Mouse (Mus musculus): ENCODE data around the gene Mdm2. TPM values are rescaled to one million over a fixed set of nuclear protein-coding genes. Genes with fewer than 3 reads are reported as not detected.
A peak's percentile ranks its signal among the peaks of the same experiment; 100 is the strongest.

Mdm2 gene
- polyA plus RNA-seq, 1 experiment from 2014 or later = 53.6 TPM

DNA sequence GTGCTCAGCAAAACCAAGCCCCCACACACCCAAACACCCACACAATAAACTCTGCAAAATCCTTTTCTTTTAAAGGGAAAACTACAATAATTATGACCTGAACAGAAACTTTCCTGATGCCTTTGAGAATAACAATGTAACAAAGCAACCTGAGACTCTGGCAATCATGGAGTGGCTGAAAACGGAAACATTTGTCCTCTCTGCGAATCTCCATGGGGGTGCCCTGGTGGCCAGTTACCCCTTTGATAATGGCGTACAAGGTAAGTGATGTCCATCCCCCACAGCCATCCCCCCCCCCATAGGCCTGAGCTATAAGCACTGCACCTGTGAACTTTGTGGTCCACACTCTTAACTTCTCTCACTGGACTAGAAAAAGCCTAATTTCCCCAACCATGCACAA lies 40.5 kb downstream of the Mdm2 start:
- Histone ChIP-seq H3K4me3 (no peak overlapping the region), H3K36me3 (no peaks in the 10 kb centered on the region), H3K27me3 (peaks cover 3% of the 10 kb centered on the region; the same call in 1 of the 2 replicates), H3K27ac (no peak overlapping the region), H3K9ac (no peak overlapping the region), H3K9me3 (no peaks in the 10 kb centered on the region), H3K4me2 (no peak overlapping the region), H3K4me1 (replicated peaks) (0 out of 2 replicates have a peak, but pooled peaks cover 3% of the 10 kb centered on the region)
- ATAC-seq (ENCODE audit: low FRiP score) = no peak
- WGBS = 73% methylated on average over 3 of the region's 3 CpGs

DNA sequence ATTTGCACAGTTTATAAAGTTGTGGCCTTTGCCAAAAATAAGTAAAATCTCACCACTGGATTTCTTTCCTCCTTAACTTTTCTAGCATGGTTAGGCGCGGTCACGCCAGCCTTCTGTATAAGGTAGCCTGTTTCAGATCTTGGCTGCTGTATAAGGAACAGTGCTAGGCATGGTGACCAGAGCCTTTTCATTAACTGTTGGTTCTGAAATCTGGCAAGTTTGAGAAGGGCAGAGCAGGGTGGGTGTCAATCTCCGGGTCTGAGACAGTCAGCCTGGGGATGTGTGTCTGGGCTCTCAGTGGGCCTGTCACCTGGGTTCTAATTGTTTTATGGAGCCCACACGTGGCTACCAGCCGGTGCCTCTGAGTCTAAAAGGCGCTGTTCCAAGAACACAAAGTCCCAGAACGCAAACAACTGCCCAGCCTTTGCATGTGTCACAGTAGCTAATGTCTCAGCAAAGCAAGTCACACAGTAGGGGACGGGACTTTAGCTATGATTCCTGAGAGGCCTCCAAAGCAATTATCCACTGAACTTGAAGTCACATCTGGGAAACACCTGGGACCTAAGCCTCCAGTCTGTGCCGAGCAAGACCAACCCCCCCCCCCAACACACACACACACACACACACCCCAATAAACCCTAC lies 41.0 kb downstream of the Mdm2 start:
- Histone ChIP-seq H3K4me2 (no peak overlapping the region), H3K36me3 (no peaks in the 10 kb centered on the region)
- ATAC-seq (ENCODE audit: low FRiP score) = no peak

DNA sequence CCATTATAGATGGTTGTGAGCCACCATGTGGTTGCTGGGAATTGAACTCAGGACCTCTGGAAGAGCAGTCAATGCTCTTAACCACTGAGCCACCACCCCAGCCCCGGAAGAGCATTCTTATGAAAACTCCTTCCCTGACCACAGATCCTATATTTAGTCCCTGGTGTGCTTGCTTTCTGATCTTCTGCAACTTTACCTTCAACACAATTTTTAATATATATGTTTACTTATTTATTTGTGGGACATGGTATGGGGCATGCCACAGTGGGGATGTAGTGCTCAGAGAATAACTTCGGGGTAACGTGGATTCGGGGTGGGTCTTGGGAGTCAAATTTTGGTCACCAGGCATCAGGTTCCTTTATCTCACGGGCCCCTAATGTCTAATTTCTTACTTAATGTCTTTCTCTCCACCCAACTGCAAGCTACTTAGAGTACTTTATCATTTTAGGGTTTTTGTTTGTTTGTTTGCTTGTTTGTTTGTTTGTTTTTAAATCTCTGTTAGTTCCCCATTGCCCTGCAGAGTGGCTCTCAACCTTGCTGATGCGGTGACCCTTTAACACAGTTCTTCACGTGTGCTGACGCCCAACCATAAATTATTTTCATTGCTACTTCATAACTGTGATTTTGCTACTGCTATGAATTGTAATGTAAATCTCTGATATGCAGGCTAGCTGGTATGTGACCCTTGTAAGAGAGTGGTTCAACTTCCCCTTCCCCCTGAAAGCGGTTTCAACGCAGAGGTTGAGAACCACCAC lies 41.8 kb downstream of the Mdm2 start:
- WGBS = 93% methylated on average over 10 of the region's 10 CpGs
- Histone ChIP-seq H3K27me3 (no peaks in the 10 kb centered on the region), H3K4me2 (no peak overlapping the region), H3K9ac (no peak overlapping the region), H3K4me1 (replicated peaks) (peaks cover 8% of the 10 kb centered on the region), H3K27ac (no peak overlapping the region), H3K4me3 (no peak overlapping the region), H3K9me3 (no peaks in the 10 kb centered on the region), H3K36me3 (no peaks in the 10 kb centered on the region)
- ATAC-seq (ENCODE audit: low FRiP score) = no peak

More for the DNA sequence above, 41.0 kb downstream of the Mdm2 start:
- Histone ChIP-seq H3K9me3 (no peaks in the 10 kb centered on the region), H3K4me1 (replicated peaks) (0 out of 2 replicates have a peak, but pooled peaks cover 3% of the 10 kb centered on the region), H3K27me3 (peaks cover 3% of the 10 kb centered on the region; the same call in 1 of the 2 replicates), H3K4me3 (no peak overlapping the region), H3K27ac (no peak overlapping the region), H3K9ac (no peak overlapping the region)
- 55% methylated on average over 10 of the region's 10 CpGs for WGBS

DNA sequence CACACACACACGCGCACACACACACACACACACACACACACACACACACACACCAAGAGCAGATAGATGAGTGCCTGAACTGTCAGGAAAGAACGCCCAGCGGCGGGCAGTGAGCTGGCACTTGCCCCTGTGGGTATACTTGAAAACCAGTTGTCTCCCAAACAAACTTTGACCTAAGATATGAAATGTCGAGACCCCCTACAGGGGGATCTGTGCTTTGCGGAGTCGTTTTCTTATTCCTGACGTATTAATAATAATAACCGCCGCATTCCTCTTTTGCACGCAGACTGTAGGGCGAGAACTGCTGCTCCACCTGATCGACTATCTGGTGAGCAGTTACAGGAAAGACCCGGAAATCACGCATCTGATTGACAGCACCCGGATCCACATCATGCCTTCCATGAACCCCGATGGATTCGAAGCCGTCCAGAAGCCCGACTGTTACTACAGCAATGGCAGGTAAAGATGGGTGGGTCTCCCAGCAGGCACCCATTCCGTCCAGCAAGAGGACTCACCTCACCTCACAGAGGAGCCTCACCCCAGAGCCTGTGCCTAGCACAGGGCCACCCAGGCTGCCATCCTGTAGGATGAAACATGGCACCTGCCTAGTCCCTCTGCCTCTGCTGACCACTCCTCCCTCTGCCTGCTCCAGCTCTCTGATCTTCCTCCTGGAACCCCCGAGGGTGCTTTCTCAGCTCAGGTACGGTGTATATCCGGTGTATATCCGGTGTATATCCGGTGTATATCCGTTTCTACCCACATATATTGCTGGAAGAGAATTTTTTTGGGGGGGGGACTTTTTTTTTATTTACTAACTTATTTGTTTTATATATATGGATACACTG lies 42.7 kb downstream of the Mdm2 start:
- no peak for ATAC-seq (ENCODE audit: low FRiP score)
- H3K4me1 ChIP-seq (replicated peaks) = peaks cover 8% of the 10 kb centered on the region
- 94% methylated on average over 28 of the region's 28 CpGs for WGBS

DNA sequence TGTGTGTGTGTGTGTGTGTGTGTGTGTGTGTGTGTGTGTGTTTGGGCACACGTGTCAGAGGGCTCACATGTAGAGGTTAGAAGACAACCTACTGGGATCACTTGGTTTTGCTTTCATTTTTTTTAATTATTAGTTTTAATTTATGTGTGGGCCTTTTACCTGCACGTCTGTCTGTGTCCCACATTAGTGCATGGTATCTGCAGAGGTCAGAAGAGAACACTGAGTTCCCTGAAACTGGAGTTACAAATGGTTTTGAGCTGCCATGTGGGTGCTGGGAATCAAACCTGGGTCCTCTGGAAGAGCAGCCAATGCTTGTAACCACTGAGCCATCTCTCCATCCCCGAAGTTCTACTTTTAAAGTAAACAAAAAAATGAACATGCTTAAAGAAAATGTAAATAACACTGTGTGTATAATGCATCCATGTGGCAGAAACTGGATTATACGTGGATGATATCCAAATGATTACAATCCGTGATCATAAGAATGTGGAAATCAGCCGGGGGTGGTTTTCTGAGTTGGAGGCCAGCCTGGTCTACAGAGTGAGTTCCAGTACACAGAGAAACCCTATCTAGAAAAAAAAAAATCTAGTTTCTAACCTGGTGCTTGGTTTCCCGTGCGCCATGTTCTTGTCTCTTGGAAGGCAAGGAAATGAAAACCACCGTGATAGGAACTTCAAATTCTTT lies 43.5 kb downstream of the Mdm2 start:
- Histone ChIP-seq H3K27ac (no peak overlapping the region), H3K4me2 (no peak overlapping the region), H3K36me3 (no peaks in the 10 kb centered on the region), H3K9me3 (no peaks in the 10 kb centered on the region), H3K4me1 (replicated peaks) (peaks cover 8% of the 10 kb centered on the region), H3K9ac (no peak overlapping the region), H3K27me3 (no peaks in the 10 kb centered on the region), H3K4me3 (no peak overlapping the region)
- ATAC-seq (ENCODE audit: low FRiP score) = no peak
- 93% methylated on average over 9 of the region's 9 CpGs for WGBS

More for the DNA sequence above, 42.7 kb downstream of the Mdm2 start:
- H3K4me2 ChIP-seq = no peak overlapping the region
- no peak overlapping the region for H3K9ac ChIP-seq
- no peak overlapping the region for H3K27ac ChIP-seq
- no peaks in the 10 kb centered on the region for H3K36me3 ChIP-seq
- H3K4me3 ChIP-seq = no peak overlapping the region
- H3K27me3 ChIP-seq = no peaks in the 10 kb centered on the region
- H3K9me3 ChIP-seq = no peaks in the 10 kb centered on the region

DNA sequence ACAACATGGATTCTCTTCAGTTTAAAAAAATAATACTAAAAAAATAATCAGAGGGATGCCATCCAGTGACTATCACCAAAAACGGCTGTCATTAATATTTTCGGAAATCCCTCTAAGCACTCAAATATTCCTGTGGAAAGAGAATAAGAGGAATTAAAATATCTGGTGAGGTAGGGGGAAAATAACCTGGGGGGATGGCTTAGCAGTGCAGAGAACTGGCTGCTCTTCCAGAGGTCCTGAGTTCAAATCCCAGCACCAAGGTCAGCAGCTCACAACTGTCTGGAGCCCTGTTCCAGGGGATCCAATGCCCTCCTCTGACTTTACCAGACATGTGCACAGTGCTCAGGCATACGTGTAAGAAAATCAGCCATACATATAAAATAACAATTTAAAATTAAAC lies 44.2 kb downstream of the Mdm2 start:
- 98% methylated on average over 3 of the region's 3 CpGs for WGBS
- Histone ChIP-seq H3K27me3 (no peaks in the 10 kb centered on the region), H3K4me1 (replicated peaks) (peaks cover 8% of the 10 kb centered on the region), H3K27ac (no peak overlapping the region), H3K9me3 (no peaks in the 10 kb centered on the region), H3K36me3 (no peaks in the 10 kb centered on the region), H3K4me2 (no peak overlapping the region), H3K9ac (no peak overlapping the region), H3K4me3 (no peak overlapping the region)
- no peak for ATAC-seq (ENCODE audit: low FRiP score)

DNA sequence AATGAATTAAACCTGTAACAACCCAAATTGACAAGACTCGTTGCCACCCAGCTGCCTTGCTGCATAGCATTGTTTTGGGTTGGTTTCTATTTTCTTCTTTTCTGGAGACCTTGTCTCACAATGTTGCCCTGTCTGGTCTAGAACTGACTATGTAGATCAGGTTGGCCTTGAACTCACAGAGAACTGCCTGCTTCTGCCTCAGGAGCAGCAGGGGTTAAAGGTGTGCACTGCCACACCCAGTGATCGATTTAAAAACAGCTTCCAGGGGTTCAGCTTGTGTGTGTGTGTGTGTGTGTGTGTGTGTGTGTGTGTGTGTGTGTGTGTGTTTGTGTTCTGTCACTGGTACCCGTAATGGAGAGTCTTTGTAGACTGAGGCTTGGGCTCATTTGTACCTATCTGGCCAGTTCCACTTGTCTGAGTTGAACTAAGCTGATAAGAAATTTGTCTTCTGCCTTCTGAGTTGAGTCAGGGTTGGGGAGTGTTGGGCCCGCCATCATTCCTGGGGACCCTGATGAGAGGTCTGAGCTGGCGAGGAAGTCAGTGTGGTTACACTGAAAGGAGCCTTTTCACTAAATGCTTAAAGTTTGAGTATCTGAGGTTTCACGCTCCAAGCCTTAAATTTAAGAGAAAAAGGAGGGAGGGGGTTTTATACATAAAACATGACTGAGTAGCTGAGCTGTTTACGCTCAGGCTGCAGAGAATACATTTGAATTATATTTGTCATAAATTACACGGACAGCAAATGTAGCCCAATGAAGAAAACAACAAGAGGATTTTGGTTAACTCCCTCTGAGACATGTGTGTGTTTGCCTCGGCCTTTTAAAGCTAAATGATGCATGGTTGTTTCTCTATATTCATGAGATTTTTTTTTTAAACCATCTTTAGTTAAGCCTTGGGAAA lies 44.9 kb downstream of the Mdm2 start:
- ATAC-seq (ENCODE audit: low FRiP score) = no peak
- Histone ChIP-seq H3K27ac (no peak overlapping the region), H3K9ac (no peak overlapping the region), H3K9me3 (no peaks in the 10 kb centered on the region), H3K36me3 (no peaks in the 10 kb centered on the region), H3K4me3 (no peak overlapping the region), H3K4me2 (no peak overlapping the region), H3K4me1 (replicated peaks) (peaks cover 8% of the 10 kb centered on the region), H3K27me3 (no peaks in the 10 kb centered on the region)
- 67% methylated on average over 9 of the region's 9 CpGs for WGBS

DNA sequence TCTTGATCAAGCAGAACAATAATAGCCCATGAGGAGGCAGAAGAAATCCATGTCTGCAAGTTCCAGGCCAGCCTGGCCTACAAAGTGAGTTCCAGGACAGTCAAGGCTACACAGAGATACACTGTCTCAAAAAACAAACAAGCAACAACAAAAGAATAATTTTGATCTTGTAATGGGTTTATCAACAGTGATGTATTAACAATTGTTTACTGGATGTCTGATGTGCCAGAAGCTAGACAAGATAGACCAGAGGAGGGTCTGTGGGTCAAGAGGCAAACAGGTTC lies 45.7 kb downstream of the Mdm2 start:
- Histone ChIP-seq H3K9me3 (no peaks in the 10 kb centered on the region), H3K4me3 (no peak overlapping the region), H3K4me2 (no peak overlapping the region), H3K4me1 (replicated peaks) (peaks cover 8% of the 10 kb centered on the region), H3K27me3 (no peaks in the 10 kb centered on the region), H3K27ac (no peak overlapping the region), H3K36me3 (no peaks in the 10 kb centered on the region), H3K9ac (no peak overlapping the region)
- no peak for ATAC-seq (ENCODE audit: low FRiP score)

DNA sequence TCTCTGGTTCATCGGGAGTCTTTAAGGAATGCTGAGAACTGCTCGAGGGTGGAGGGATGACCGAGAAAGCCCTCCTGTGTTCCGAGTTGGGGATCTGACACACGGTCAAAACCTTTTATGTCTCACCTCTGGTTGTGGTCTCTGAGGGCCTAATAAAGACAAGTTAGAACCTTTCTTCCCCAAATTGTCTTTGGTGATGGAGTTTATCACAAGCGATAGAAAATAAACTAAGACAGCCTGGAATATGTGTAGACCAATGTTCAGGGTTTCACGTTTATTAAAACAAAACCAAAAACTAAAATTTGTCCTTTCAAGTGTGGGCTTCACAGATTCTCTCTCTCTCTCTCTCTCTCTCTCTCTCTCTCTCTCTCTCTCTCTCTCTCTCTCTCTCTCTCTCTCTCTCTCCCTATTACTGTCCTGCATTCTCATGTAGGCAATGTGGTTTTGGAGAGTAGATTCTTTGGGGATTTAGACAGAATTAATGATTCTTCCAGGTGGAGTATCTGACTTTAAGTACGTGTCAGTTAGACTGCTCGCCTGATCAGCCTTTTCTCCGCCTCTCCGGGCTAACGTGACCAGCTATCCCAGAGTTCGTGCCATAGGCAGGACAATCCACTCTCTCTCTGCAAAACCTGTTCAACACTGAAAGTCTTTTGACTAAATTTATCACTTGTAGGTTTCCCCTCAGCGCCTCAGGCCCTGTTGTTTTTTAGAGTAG lies 46.2 kb downstream of the Mdm2 start:
- ATAC-seq (ENCODE audit: low FRiP score) = no peak
- Histone ChIP-seq H3K36me3 (no peaks in the 10 kb centered on the region), H3K4me2 (peak overlapping the region; percentile 35), H3K4me1 (replicated peaks) (peaks cover 6% of the 10 kb centered on the region), H3K9me3 (no peaks in the 10 kb centered on the region), H3K9ac (no peak overlapping the region), H3K27me3 (no peaks in the 10 kb centered on the region), H3K27ac (no peak overlapping the region), H3K4me3 (no peak overlapping the region)
- WGBS = 59% methylated on average over 14 of the region's 14 CpGs

DNA sequence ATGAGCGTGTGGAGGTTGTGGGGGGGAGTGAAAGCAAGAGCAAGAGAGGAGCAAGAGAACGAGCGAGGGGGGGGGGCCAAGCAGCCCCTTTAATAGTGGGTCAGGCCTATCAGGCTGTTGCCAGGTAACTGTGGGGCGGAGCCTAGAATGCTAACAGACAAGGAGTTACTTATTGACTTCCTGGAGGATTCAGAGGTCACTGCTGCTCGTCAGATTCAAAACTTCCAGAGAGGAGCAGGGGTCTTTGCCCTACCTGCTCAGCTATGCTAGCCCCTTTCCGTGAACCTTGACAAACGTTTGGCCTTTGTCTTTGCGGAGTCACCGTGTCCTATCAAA lies 46.7 kb downstream of the Mdm2 start:
- Histone ChIP-seq H3K27me3 (no peaks in the 10 kb centered on the region), H3K9me3 (no peaks in the 10 kb centered on the region), H3K36me3 (no peaks in the 10 kb centered on the region), H3K9ac (no peak overlapping the region), H3K27ac (no peak overlapping the region), H3K4me3 (no peak overlapping the region), H3K4me2 (peak overlapping the region; percentile 35), H3K4me1 (replicated peaks) (peaks cover 6% of the 10 kb centered on the region)
- WGBS = 17% methylated on average over 9 of the region's 9 CpGs
- ATAC-seq (ENCODE audit: low FRiP score) = no peak

Measured in hindbrain, embryonic 13.5 days (tissue).